In the genomic region with DNA sequence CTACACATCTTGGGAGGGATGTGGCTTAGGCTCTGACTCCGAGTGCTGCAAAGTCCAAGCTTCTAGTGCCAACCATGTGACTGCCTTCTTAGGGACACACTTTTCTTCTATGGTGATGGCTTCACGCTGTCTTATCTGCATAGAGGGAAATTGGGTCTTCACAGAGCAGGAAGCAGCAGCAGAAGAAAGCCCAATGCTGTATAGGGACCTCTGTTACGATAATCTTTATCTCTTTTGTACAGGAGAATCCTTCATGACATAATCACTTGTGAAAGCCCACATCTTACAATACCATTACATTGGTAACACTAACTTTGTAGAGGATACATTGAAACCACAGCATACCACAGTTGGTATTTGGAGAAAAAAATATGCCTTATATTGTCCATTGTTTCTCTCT, we compare ENCODE assay signal across 24 mouse cellular contexts.
DNase-seq lines count a peak whose midpoint lies in the region; ATAC-seq and TF ChIP-seq lines count a peak whose summit lies in the region.
"Had no signal": no experiment of that assay in that cellular context is flagged by ENCODE, and none has a peak within 500 bp of the region (broad histone marks: within the 10 kb centered on the region; RNA-seq: fewer than 3 reads in every experiment).

No protein-coding gene starts in this region.

- H3K4me2 ChIP-seq in liver, embryonic 12.5 days: no peak overlapping the region
- H3K4me2 ChIP-seq in liver, postnatal 0 days (ENCODE audit: low read depth, low read length): no peak overlapping the region
- H3K4me2 ChIP-seq in liver, embryonic 14.5 days (ENCODE audit: low read depth): no peak overlapping the region
- H3K4me2 ChIP-seq: heart, embryonic 11.5 days; hindbrain, embryonic 12.5 days; hindbrain, embryonic 15.5 days had no signal

- H3K9ac ChIP-seq in liver, embryonic 12.5 days: no peak overlapping the region
- no peak overlapping the region for H3K9ac ChIP-seq in liver, postnatal 0 days (replicated peaks)
- H3K9ac ChIP-seq in liver, embryonic 14.5 days (replicated peaks): no peak overlapping the region
- H3K9ac ChIP-seq: forebrain, postnatal 0 days; hindbrain, embryonic 12.5 days; hindbrain, embryonic 15.5 days had no signal

- peak; percentile 79 for ATAC-seq in liver, embryonic 12.5 days
- ATAC-seq in liver, postnatal 0 days: no peak
- peak; percentile 86 for ATAC-seq in liver, embryonic 14.5 days (ENCODE audit: insufficient read depth)
- peak; percentile 46 for ATAC-seq in megakaryocyte progenitor cell, adult 5-6 weeks (replicated peaks; ENCODE audit: poor library complexity)
- no peak for ATAC-seq in erythroid progenitor cell, adult 5-6 weeks (replicated peaks; ENCODE audit: low FRiP score, poor library complexity, severe bottlenecking)
- ATAC-seq: activated CD4-positive, CD25-positive, alpha-beta regulatory T cell, adult 4 months; forebrain, embryonic 14.5 days; forebrain, postnatal 0 days had no signal

- H3K27me3 ChIP-seq in liver, embryonic 12.5 days (replicated peaks): no peaks in the 10 kb centered on the region
- H3K27me3 ChIP-seq in liver, postnatal 0 days (ENCODE audit: insufficient read depth, low read length): no peaks in the 10 kb centered on the region
- H3K27me3 ChIP-seq in liver, embryonic 14.5 days (ENCODE audit: control insufficient read depth, insufficient read depth, low read length): no peaks in the 10 kb centered on the region
- H3K27me3 ChIP-seq: CH12.LX; hindbrain, embryonic 12.5 days; hindbrain, embryonic 15.5 days had no signal

- no peak overlapping the region for H3K27ac ChIP-seq in liver, embryonic 12.5 days
- no peak overlapping the region for H3K27ac ChIP-seq in liver, postnatal 0 days (ENCODE audit: low read depth)
- no peak overlapping the region for H3K27ac ChIP-seq in liver, embryonic 14.5 days
- H3K27ac ChIP-seq: gastrocnemius, adult 2 months; hindbrain, embryonic 12.5 days; hindbrain, embryonic 15.5 days had no signal

- no peak overlapping the region for H3K4me3 ChIP-seq in liver, embryonic 12.5 days
- no peak overlapping the region for H3K4me3 ChIP-seq in liver, postnatal 0 days (ENCODE audit: low read depth, low read length)
- H3K4me3 ChIP-seq in liver, embryonic 14.5 days (ENCODE audit: insufficient read depth in 1 of 2, low read depth in 2 of 2, low read length in 2 of 2): no peak overlapping the region
- H3K4me3 ChIP-seq: gastrocnemius, adult 2 months; hindbrain, embryonic 12.5 days; hindbrain, embryonic 15.5 days had no signal

- H3K9me3 ChIP-seq in liver, embryonic 12.5 days (replicated peaks): no peaks in the 10 kb centered on the region
- no peaks in the 10 kb centered on the region for H3K9me3 ChIP-seq in liver, postnatal 0 days (ENCODE audit: low read length)
- no peaks in the 10 kb centered on the region for H3K9me3 ChIP-seq in liver, embryonic 14.5 days (ENCODE audit: control insufficient read depth, low read length)
- H3K9me3 ChIP-seq: hindbrain, embryonic 12.5 days; hindbrain, embryonic 15.5 days had no signal

- TF ChIP-seq EP300 in liver, postnatal 0 days (IDR thresholded peaks at IDR 0.05; ENCODE audit: low read depth): no peak
- TF ChIP-seq EP300 in liver, embryonic 14.5 days (IDR thresholded peaks at IDR 0.05; ENCODE audit: low read depth): no peak

- no peaks in the 10 kb centered on the region for H3K4me1 ChIP-seq in liver, embryonic 12.5 days
- H3K4me1 ChIP-seq in liver, postnatal 0 days (ENCODE audit: insufficient read depth): no peaks in the 10 kb centered on the region
- no peaks in the 10 kb centered on the region for H3K4me1 ChIP-seq in liver, embryonic 14.5 days (replicated peaks; ENCODE audit: control insufficient read depth in 2 of 2, insufficient read depth in 2 of 2, low read length in 1 of 2)
- H3K4me1 ChIP-seq: hindbrain, embryonic 12.5 days; hindbrain, embryonic 15.5 days had no signal

- no peak for DNase-seq in liver, postnatal 0 days
- no peak for DNase-seq in liver, embryonic 14.5 days (ENCODE audit: low read depth in 3 of 3, low spot score in 3 of 3)
- DNase-seq in cerebellum, adult 18-20 months: no peak
- no peak for DNase-seq in layer of hippocampus, postnatal 25 days (ENCODE audit: extremely low spot score in 1 of 2, low spot score in 1 of 2)
- DNase-seq: adrenal gland, adult 8-10 months; adrenal gland, postnatal 25 days; B cell, adult 2 months; cerebellum, adult 11-12 months; cerebellum, adult 9-10 months; cerebellum, postnatal 14 days; forebrain, postnatal 0 days; gastrocnemius, adult 2 months; gastrocnemius, postnatal 14 days; heart, adult 11 months had no signal

- 38% methylated on average over 3 of the region's 3 CpGs for WGBS in liver, embryonic 12.5 days (ENCODE audit: insufficient replicate concordance)
- 51% methylated on average over 3 of the region's 3 CpGs for WGBS in liver, postnatal 0 days (ENCODE audit: insufficient replicate concordance)
- WGBS in liver, embryonic 14.5 days (ENCODE audit: insufficient replicate concordance): 20% methylated on average over 3 of the region's 3 CpGs

- no peaks in the 10 kb centered on the region for H3K36me3 ChIP-seq in liver, embryonic 12.5 days
- no peaks in the 10 kb centered on the region for H3K36me3 ChIP-seq in liver, postnatal 0 days (replicated peaks; ENCODE audit: insufficient read depth, low read length)
- no peaks in the 10 kb centered on the region for H3K36me3 ChIP-seq in liver, embryonic 14.5 days (replicated peaks; ENCODE audit: control insufficient read depth, insufficient read depth, low read depth)
- H3K36me3 ChIP-seq: G1E; hindbrain, embryonic 12.5 days; hindbrain, embryonic 15.5 days had no signal

- TF ChIP-seq CTCF in liver, postnatal 0 days (IDR thresholded peaks at IDR 0.05; ENCODE audit: low read depth): no peak
- no peak for TF ChIP-seq CTCF in liver, embryonic 14.5 days (IDR thresholded peaks at IDR 0.05; ENCODE audit: low read depth)

Comparison
In these comparisons a context has a peak if more than half of its experiments do, and no peak if none do; other contexts are left out.
1. ATAC-seq: peak in liver, embryonic 12.5 days (single experiment), liver, embryonic 14.5 days (single experiment) and megakaryocyte progenitor cell, adult 5-6 weeks (single experiment); none in liver, postnatal 0 days (single experiment) and erythroid progenitor cell, adult 5-6 weeks (single experiment).